Mouse (Mus musculus): ENCODE data around the gene Astn1. TPM values are rescaled to one million over a fixed set of nuclear protein-coding genes. Genes with fewer than 3 reads are reported as not detected.

The Astn1 gene
- total and polyA plus RNA-seq, 3 experiments = 0.35 to 0.42 TPM; not detected in 1

GRCm38 (mm10) chr1:158516558-158516957, 154.5 kb downstream of the Astn1 start:
- Histone ChIP-seq H3K36me3 (replicated peaks in 1 of 2; ENCODE audit: control insufficient read depth in 1 of 2, insufficient read depth in 1 of 2, low read length in 1 of 2) (no peaks in the 10 kb centered on the region), H3K79me2 (replicated peaks; ENCODE audit: control insufficient read depth, extremely low read depth, insufficient read depth, poor library complexity, severe bottlenecking) (no peaks in the 10 kb centered on the region), H3K9me3 (replicated peaks; ENCODE audit: low read length) (no peaks in the 10 kb centered on the region), H3K27me3 (replicated peaks) (no peaks in the 10 kb centered on the region), H3K4me2 (ENCODE audit: insufficient read depth, low read depth, poor library complexity, severe bottlenecking) (no peak overlapping the region), H3K9ac (ENCODE audit: insufficient read depth, low read depth) (no peak overlapping the region), H3K4me1 (ENCODE audit: control insufficient read depth in 1 of 2, insufficient read depth in 2 of 2) (no peaks in the 10 kb centered on the region), H3K4me3 (replicated peaks in 1 of 3; ENCODE audit: low read depth in 2 of 3, low read length in 2 of 3, poor library complexity in 1 of 3) (no peak overlapping the region), H3K27ac (ENCODE audit: insufficient read depth, low read depth) (no peak overlapping the region)
- dilution Hi-C loops (cut with MboI; ENCODE audit: extremely low pct_ligation_motif_present, extremely low pct_unique_long_range_greater_than_20kb, low sequenced_read_pairs) (no loop called here), in situ Hi-C loops (cut with MboI; ENCODE audit: low pct_ligation_motif_present, low pct_unique_long_range_greater_than_20kb, low sequenced_read_pairs) (no loop called here)
- DNase-seq (ENCODE audit: extremely low read depth) = no peak
- no peak for TF ChIP-seq E2F4 (IDR thresholded peaks at IDR 0.05; ENCODE audit: insufficient replicate concordance, low read depth, low read length)
- TF ChIP-seq EP300 (IDR thresholded peaks at IDR 0.05; ENCODE audit: low read length) = no peak

- Histone ChIP-seq H3K27me3 (replicated peaks) (no peaks in the 10 kb centered on the region), H3K4me3 (replicated peaks in 1 of 3; ENCODE audit: low read depth in 2 of 3, low read length in 2 of 3, poor library complexity in 1 of 3) (no peak overlapping the region), H3K4me2 (ENCODE audit: insufficient read depth, low read depth, poor library complexity, severe bottlenecking) (no peak overlapping the region), H3K9me3 (replicated peaks; ENCODE audit: low read length) (no peaks in the 10 kb centered on the region), H3K36me3 (replicated peaks in 1 of 2; ENCODE audit: control insufficient read depth in 1 of 2, insufficient read depth in 1 of 2, low read length in 1 of 2) (no peaks in the 10 kb centered on the region), H3K79me2 (replicated peaks; ENCODE audit: control insufficient read depth, extremely low read depth, insufficient read depth, poor library complexity, severe bottlenecking) (no peaks in the 10 kb centered on the region), H3K9ac (ENCODE audit: insufficient read depth, low read depth) (no peak overlapping the region), H3K4me1 (ENCODE audit: control insufficient read depth in 1 of 2, insufficient read depth in 2 of 2) (no peaks in the 10 kb centered on the region), H3K27ac (ENCODE audit: insufficient read depth, low read depth) (no peak overlapping the region)
- TF ChIP-seq UBTF (IDR thresholded peaks at IDR 0.05; ENCODE audit: low read depth, low read length) = no peak
- TF ChIP-seq SIN3A (IDR thresholded peaks at IDR 0.05; ENCODE audit: low read length) = no peak
- TF ChIP-seq MXI1 (IDR thresholded peaks at IDR 0.05; ENCODE audit: low read depth, low read length) = no peak
- in situ Hi-C loops (cut with MboI; ENCODE audit: low pct_ligation_motif_present, low pct_unique_long_range_greater_than_20kb, low sequenced_read_pairs) = no loop called here
- DNase-seq (ENCODE audit: extremely low read depth) = no peak
- dilution Hi-C loops (cut with MboI; ENCODE audit: extremely low pct_ligation_motif_present, extremely low pct_unique_long_range_greater_than_20kb, low sequenced_read_pairs) = no loop called here
Measured at GRCm38 (mm10) chr1:158536195-158536594, 174.1 kb downstream of the Astn1 start.

GRCm38 (mm10) chr1:158536867-158537266, 174.8 kb downstream of the Astn1 start:
- dilution Hi-C loops (cut with MboI; ENCODE audit: extremely low pct_ligation_motif_present, extremely low pct_unique_long_range_greater_than_20kb, low sequenced_read_pairs) (no loop called here), in situ Hi-C loops (cut with MboI; ENCODE audit: low pct_ligation_motif_present, low pct_unique_long_range_greater_than_20kb, low sequenced_read_pairs) (no loop called here)
- H3K9ac ChIP-seq (ENCODE audit: insufficient read depth, low read depth) = no peak overlapping the region
- H3K4me1 ChIP-seq (ENCODE audit: control insufficient read depth in 1 of 2, insufficient read depth in 2 of 2) = no peaks in the 10 kb centered on the region
- no peak overlapping the region for H3K4me3 ChIP-seq (replicated peaks in 1 of 3; ENCODE audit: low read depth in 2 of 3, low read length in 2 of 3, poor library complexity in 1 of 3)
- TF ChIP-seq ZNF384 (IDR thresholded peaks at IDR 0.05; ENCODE audit: low read depth, low read length) (no peak), MAX (IDR thresholded peaks at IDR 0.05; ENCODE audit: low read length) (no peak), RAD21 (IDR thresholded peaks at IDR 0.05; ENCODE audit: low read depth, low read length) (no peak), CTCF (conservative IDR thresholded peaks at IDR 0.05 in 1 of 2, IDR thresholded peaks at IDR 0.05 in 1 of 2; ENCODE audit: low read depth in 2 of 2, low read length in 2 of 2) (no peak), GABPA (IDR thresholded peaks at IDR 0.05; ENCODE audit: insufficient replicate concordance, low read depth, low read length) (no peak), POLR2A (IDR thresholded peaks at IDR 0.05; ENCODE audit: low read depth, low read length) (no peak), ZKSCAN1 (IDR thresholded peaks at IDR 0.05; ENCODE audit: borderline replicate concordance, low read depth, low read length) (no peak), RCOR1 (conservative IDR thresholded peaks at IDR 0.05; ENCODE audit: low read depth, low read length) (no peak), POLR2AphosphoS2 (IDR thresholded peaks at IDR 0.05; ENCODE audit: low read depth, low read length) (no peak), BHLHE40 (IDR thresholded peaks at IDR 0.05; ENCODE audit: low read depth, low read length) (no peak), USF2 (conservative IDR thresholded peaks at IDR 0.05; ENCODE audit: low read depth, low read length) (no peak)
- no peaks in the 10 kb centered on the region for H3K9me3 ChIP-seq (replicated peaks; ENCODE audit: low read length)
- no peak overlapping the region for H3K4me2 ChIP-seq (ENCODE audit: insufficient read depth, low read depth, poor library complexity, severe bottlenecking)
- H3K27ac ChIP-seq (ENCODE audit: insufficient read depth, low read depth) = no peak overlapping the region
- no peak for DNase-seq (ENCODE audit: extremely low read depth)
- H3K27me3 ChIP-seq (replicated peaks) = no peaks in the 10 kb centered on the region
- H3K79me2 ChIP-seq (replicated peaks; ENCODE audit: control insufficient read depth, extremely low read depth, insufficient read depth, poor library complexity, severe bottlenecking) = no peaks in the 10 kb centered on the region
- no peaks in the 10 kb centered on the region for H3K36me3 ChIP-seq (replicated peaks in 1 of 2; ENCODE audit: control insufficient read depth in 1 of 2, insufficient read depth in 1 of 2, low read length in 1 of 2)

Data from CH12.LX (cell line).